Mouse (Mus musculus): ENCODE results near the gene Zpbp2.

DNA sequence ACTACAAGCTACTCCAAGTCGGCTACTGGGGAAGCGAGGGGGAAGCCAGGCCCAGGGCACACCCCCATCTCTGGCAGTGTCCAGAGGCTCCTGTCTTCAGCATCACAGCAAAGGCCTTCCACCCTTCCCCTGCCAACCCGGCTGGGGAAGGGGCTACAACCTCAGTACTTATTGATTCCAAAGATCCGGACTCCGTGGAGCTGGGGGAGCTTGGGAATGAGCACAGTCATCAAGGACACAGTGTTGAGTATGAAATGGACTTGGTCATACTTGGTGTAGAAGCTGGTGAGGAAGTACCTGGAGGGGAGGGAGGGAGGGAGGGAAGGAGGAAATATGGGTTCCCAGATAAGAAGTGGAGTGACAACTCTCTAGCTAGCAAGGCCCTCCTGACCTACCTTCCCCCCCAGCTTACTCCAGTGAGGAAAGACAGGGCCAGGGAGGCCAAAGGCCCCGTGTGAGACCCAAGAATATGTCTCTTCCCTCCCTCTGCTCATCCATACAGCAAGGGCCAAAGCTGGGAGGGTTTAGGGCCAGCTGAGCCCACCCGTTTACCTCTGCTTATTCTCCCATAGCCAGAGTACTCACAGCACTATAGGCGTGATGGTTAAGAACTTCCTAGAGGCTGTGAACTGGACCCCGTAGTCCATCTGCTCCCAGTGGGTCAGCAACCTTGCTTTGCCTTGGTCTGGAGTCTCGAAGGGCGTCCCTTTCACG lies 31.8 kb downstream of the Zpbp2 start:
- no peak for TF ChIP-seq ZC3H11A (IDR thresholded peaks at IDR 0.05; ENCODE audit: borderline replicate concordance, low read depth, low read length)
- TF ChIP-seq HCFC1 (IDR thresholded peaks at IDR 0.05; ENCODE audit: borderline replicate concordance, insufficient read depth, low read length), result no peak
- no peak for TF ChIP-seq MAFK (IDR thresholded peaks at IDR 0.05; ENCODE audit: insufficient read depth, low read depth, low read length)
